Mouse (Mus musculus): ENCODE measurements at regions not wholly inside any gene's neighbourhood (a gene's known extent, or its start where the extent isn't known, plus 50 kb on each side); places are given as distances from the start of the nearest gene placed in this dataset.

DNA sequence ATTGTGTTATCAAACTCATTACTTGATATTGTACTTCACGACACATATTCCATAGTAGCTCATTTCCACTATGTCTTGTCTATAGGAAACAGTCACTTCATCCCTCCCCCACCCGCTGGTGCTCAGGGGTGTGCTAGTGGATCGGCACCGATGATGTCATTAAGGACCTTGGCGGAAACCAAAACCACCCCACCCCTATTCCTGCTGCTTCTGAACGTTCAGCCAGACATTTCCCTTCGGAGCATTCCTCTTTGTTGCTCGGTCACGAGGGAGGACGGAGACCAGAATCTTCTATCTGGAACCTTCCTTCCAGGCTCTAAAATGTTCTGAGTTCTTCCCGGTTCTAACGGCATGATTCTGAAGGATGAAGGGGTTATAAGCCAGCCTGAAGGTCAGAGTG, 132.3 kb upstream of the Gas1 start:
- Histone ChIP-seq H3K4me3 (ENCODE audit: low read depth, low read length) (no peak overlapping the region), H3K36me3 (ENCODE audit: control insufficient read depth, insufficient read depth, low read length) (no peaks in the 10 kb centered on the region), H3K9ac (ENCODE audit: low read length) (no peak overlapping the region), H3K4me2 (ENCODE audit: low read depth) (no peak overlapping the region), H3K9me3 (ENCODE audit: control insufficient read depth, low read length) (no peaks in the 10 kb centered on the region), H3K27ac (ENCODE audit: low read depth, low read length) (no peak overlapping the region), H3K27me3 (ENCODE audit: control insufficient read depth, insufficient read depth, low read length) (no peaks in the 10 kb centered on the region), H3K4me1 (ENCODE audit: control insufficient read depth, insufficient read depth, low read length) (peaks cover 4% of the 10 kb centered on the region; the same call in 1 of the 2 replicates)
- ATAC-seq (ENCODE audit: insufficient read depth, low FRiP score, low TSS enrichment) = no peak
- WGBS = 93% methylated on average over 12 of the region's 12 CpGs
- DNase-seq (ENCODE audit: low spot score) = no peak

DNA sequence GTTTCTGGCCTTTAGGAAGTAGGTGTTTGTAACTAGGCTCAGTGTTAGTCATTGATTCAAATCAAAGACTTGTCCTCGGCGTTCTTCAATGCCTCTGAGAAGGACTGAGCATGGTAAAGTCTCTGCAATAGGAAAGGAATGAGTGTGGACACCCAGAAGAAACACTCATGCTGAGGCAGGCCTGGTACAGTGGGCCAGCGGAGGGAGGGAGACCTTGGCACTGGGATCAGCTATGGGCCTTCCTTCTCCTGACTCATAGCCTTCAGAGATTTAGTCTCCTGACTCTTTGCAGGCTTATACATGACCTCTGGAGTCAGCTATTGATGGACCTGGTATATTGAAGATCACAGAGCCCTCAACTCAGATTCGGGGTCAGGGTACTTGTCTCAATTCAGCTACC, 132.8 kb upstream of the Gas1 start:
- no peak for ATAC-seq (ENCODE audit: insufficient read depth, low FRiP score, low TSS enrichment)

GRCm38 (mm10) chr13:60312397-60313085, 135.4 kb upstream of the Gas1 start:
- Histone ChIP-seq H3K4me1 (ENCODE audit: control insufficient read depth, insufficient read depth, low read length) (peaks cover 4% of the 10 kb centered on the region; the same call in 1 of the 2 replicates), H3K27ac (ENCODE audit: low read depth, low read length) (no peak overlapping the region), H3K9ac (ENCODE audit: low read length) (no peak overlapping the region), H3K27me3 (ENCODE audit: control insufficient read depth, insufficient read depth, low read length) (no peaks in the 10 kb centered on the region), H3K4me3 (ENCODE audit: low read depth, low read length) (no peak overlapping the region), H3K9me3 (ENCODE audit: control insufficient read depth, low read length) (no peaks in the 10 kb centered on the region), H3K36me3 (ENCODE audit: control insufficient read depth, insufficient read depth, low read length) (no peaks in the 10 kb centered on the region), H3K4me2 (ENCODE audit: low read depth) (no peak overlapping the region)
- DNase-seq (ENCODE audit: low spot score) (no peak), ATAC-seq (ENCODE audit: insufficient read depth, low FRiP score, low TSS enrichment) (no peak)
- 82% methylated on average over 7 of the region's 7 CpGs for WGBS

More for the DNA sequence above, 132.8 kb upstream of the Gas1 start:
- 95% methylated on average over 4 of the region's 4 CpGs for WGBS
- peaks cover 4% of the 10 kb centered on the region; the same call in 1 of the 2 replicates for H3K4me1 ChIP-seq (ENCODE audit: control insufficient read depth, insufficient read depth, low read length)
- no peaks in the 10 kb centered on the region for H3K27me3 ChIP-seq (ENCODE audit: control insufficient read depth, insufficient read depth, low read length)
- H3K36me3 ChIP-seq (ENCODE audit: control insufficient read depth, insufficient read depth, low read length) = no peaks in the 10 kb centered on the region
- H3K27ac ChIP-seq (ENCODE audit: low read depth, low read length) = no peak overlapping the region
- H3K9ac ChIP-seq (ENCODE audit: low read length) = no peak overlapping the region
- no peak overlapping the region for H3K4me3 ChIP-seq (ENCODE audit: low read depth, low read length)
- DNase-seq (ENCODE audit: low spot score) = no peak
- H3K4me2 ChIP-seq (ENCODE audit: low read depth) = no peak overlapping the region
- no peaks in the 10 kb centered on the region for H3K9me3 ChIP-seq (ENCODE audit: control insufficient read depth, low read length)

- Histone ChIP-seq H3K4me3 (ENCODE audit: low read depth, low read length) (no peak overlapping the region), H3K9me3 (ENCODE audit: control insufficient read depth, low read length) (no peaks in the 10 kb centered on the region), H3K4me2 (ENCODE audit: low read depth) (no peak overlapping the region), H3K36me3 (ENCODE audit: control insufficient read depth, insufficient read depth, low read length) (no peaks in the 10 kb centered on the region), H3K9ac (ENCODE audit: low read length) (no peak overlapping the region), H3K27ac (ENCODE audit: low read depth, low read length) (no peak overlapping the region), H3K27me3 (ENCODE audit: control insufficient read depth, insufficient read depth, low read length) (no peaks in the 10 kb centered on the region), H3K4me1 (ENCODE audit: control insufficient read depth, insufficient read depth, low read length) (no peaks in the 10 kb centered on the region)
- no peak for DNase-seq (ENCODE audit: low spot score)
- no peak for ATAC-seq (ENCODE audit: insufficient read depth, low FRiP score, low TSS enrichment)
- 79% methylated on average over 8 of the region's 8 CpGs for WGBS
Measured at GRCm38 (mm10) chr13:60318436-60319020, 141.4 kb upstream of the Gas1 start.

DNA sequence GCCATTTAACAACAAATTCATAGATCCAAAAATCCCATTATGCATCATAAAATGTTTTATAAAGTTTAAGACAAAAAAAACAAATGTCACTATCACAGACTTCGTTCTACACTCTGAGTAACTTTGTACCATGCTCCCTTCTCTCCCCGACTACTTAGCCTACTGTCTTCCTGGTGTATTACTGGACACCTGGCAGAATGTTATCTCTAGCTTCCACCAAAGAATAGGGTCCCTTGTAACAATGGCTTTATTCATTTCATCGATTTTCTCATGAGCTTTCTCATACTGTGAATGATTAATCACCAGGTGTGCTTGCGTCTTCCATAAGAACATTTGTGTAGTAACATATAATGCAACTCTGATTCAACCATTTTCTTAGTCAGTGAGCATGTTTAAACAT, 142.1 kb upstream of the Gas1 start:
- Histone ChIP-seq H3K4me2 (ENCODE audit: low read depth) (no peak overlapping the region), H3K9me3 (ENCODE audit: control insufficient read depth, low read length) (no peaks in the 10 kb centered on the region), H3K4me3 (ENCODE audit: low read depth, low read length) (no peak overlapping the region), H3K9ac (ENCODE audit: low read length) (no peak overlapping the region), H3K27ac (ENCODE audit: low read depth, low read length) (no peak overlapping the region), H3K27me3 (ENCODE audit: control insufficient read depth, insufficient read depth, low read length) (no peaks in the 10 kb centered on the region), H3K36me3 (ENCODE audit: control insufficient read depth, insufficient read depth, low read length) (no peaks in the 10 kb centered on the region), H3K4me1 (ENCODE audit: control insufficient read depth, insufficient read depth, low read length) (no peaks in the 10 kb centered on the region)
- DNase-seq (ENCODE audit: low spot score) (no peak), ATAC-seq (ENCODE audit: insufficient read depth, low FRiP score, low TSS enrichment) (no peak)
- WGBS = 83% methylated on average over 4 of the region's 4 CpGs

- Histone ChIP-seq H3K36me3 (ENCODE audit: control insufficient read depth, insufficient read depth, low read length) (no peaks in the 10 kb centered on the region), H3K9ac (ENCODE audit: low read length) (no peak overlapping the region), H3K4me3 (ENCODE audit: low read depth, low read length) (no peak overlapping the region), H3K9me3 (ENCODE audit: control insufficient read depth, low read length) (no peaks in the 10 kb centered on the region), H3K4me2 (ENCODE audit: low read depth) (no peak overlapping the region), H3K27me3 (ENCODE audit: control insufficient read depth, insufficient read depth, low read length) (no peaks in the 10 kb centered on the region), H3K4me1 (ENCODE audit: control insufficient read depth, insufficient read depth, low read length) (no peaks in the 10 kb centered on the region), H3K27ac (ENCODE audit: low read depth, low read length) (no peak overlapping the region)
- 72% methylated on average over 5 of the region's 5 CpGs for WGBS
- ATAC-seq (ENCODE audit: insufficient read depth, low FRiP score, low TSS enrichment) (no peak), DNase-seq (ENCODE audit: low spot score) (no peak)
Measured at GRCm38 (mm10) chr13:60319861-60320602, 142.9 kb upstream of the Gas1 start.

DNA sequence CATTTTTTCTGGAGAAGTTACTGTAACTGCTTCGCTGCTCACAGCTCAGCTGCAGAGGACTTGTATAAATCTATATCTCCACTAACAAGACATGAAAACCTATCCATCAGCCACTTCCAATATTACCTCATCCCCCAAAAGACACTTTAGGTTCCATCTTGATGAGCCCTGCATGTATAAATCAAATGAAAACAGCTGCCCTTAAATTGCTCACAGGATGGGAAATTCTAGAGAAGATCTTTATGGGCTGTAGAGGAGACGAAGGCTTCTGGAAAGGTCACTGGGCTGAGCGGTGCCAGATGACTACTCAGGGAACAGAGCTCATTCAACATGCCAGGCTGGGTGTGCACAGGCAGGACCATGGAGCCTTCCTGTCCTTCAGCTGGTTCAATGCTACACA, 145.4 kb upstream of the Gas1 start:
- Histone ChIP-seq H3K4me1 (ENCODE audit: control insufficient read depth, insufficient read depth, low read length) (no peaks in the 10 kb centered on the region), H3K9ac (ENCODE audit: low read length) (no peak overlapping the region)

GRCm38 (mm10) chr13:60330475-60331258, 153.5 kb upstream of the Gas1 start:
- DNase-seq (ENCODE audit: low spot score) (no peak), ATAC-seq (ENCODE audit: insufficient read depth, low FRiP score, low TSS enrichment) (no peak)
- no peak overlapping the region for H3K4me3 ChIP-seq (ENCODE audit: low read depth, low read length)
- WGBS = 63% methylated on average over 9 of the region's 9 CpGs
- no peak overlapping the region for H3K9ac ChIP-seq (ENCODE audit: low read length)
- no peak overlapping the region for H3K4me2 ChIP-seq (ENCODE audit: low read depth)
- no peaks in the 10 kb centered on the region for H3K36me3 ChIP-seq (ENCODE audit: control insufficient read depth, insufficient read depth, low read length)
- no peaks in the 10 kb centered on the region for H3K4me1 ChIP-seq (ENCODE audit: control insufficient read depth, insufficient read depth, low read length)
- no peaks in the 10 kb centered on the region for H3K27me3 ChIP-seq (ENCODE audit: control insufficient read depth, insufficient read depth, low read length)
- H3K9me3 ChIP-seq (ENCODE audit: control insufficient read depth, low read length) = 0 out of 2 replicates have a peak, but pooled peaks cover 2% of the 10 kb centered on the region
- H3K27ac ChIP-seq (ENCODE audit: low read depth, low read length) = no peak overlapping the region

More for the DNA sequence above, 145.4 kb upstream of the Gas1 start:
- 66% methylated on average over 3 of the region's 3 CpGs for WGBS
- Histone ChIP-seq H3K4me3 (ENCODE audit: low read depth, low read length) (no peak overlapping the region), H3K27ac (ENCODE audit: low read depth, low read length) (no peak overlapping the region), H3K4me2 (ENCODE audit: low read depth) (no peak overlapping the region), H3K36me3 (ENCODE audit: control insufficient read depth, insufficient read depth, low read length) (no peaks in the 10 kb centered on the region), H3K9me3 (ENCODE audit: control insufficient read depth, low read length) (0 out of 2 replicates have a peak, but pooled peaks cover 2% of the 10 kb centered on the region), H3K27me3 (ENCODE audit: control insufficient read depth, insufficient read depth, low read length) (no peaks in the 10 kb centered on the region)
- DNase-seq (ENCODE audit: low spot score) (no peak), ATAC-seq (ENCODE audit: insufficient read depth, low FRiP score, low TSS enrichment) (no peak)

Data from neural tube, embryonic 11.5 days (tissue).